Mouse (Mus musculus) myocyte (in vitro differentiated cells): ENCODE measurements around the gene 4930523C07Rik. TPM values are rescaled to one million over a fixed set of nuclear protein-coding genes. Genes with fewer than 3 reads are reported as not detected.

Experiments used
- H3K27me3 ChIP-seq: one replicate; pipeline ENCODE4 v1.6.1; 2011; ENCODE audit not compliant: control insufficient read depth, insufficient read depth, insufficient read length
- H3K36me3 ChIP-seq: one replicate; pipeline ENCODE4 v1.6.1; 2011; ENCODE audit not compliant: control insufficient read depth, insufficient read depth
- H3K4me2 ChIP-seq: one replicate; pipeline ENCODE4 v1.6.1; 2011; ENCODE audit warnings: low read depth, control low read depth
- H3K4me3 ChIP-seq: one replicate; pipeline ENCODE4 v1.5.1; 2011; ENCODE audit warnings: mild to moderate bottlenecking, control low read depth, moderate library complexity
- H3K79me2 ChIP-seq: one replicate; pipeline ENCODE4 v1.6.1; 2011; ENCODE audit not compliant: control insufficient read depth, insufficient read depth
- H3ac ChIP-seq: one replicate; pipeline ENCODE4 v1.6.1; 2011; ENCODE audit not compliant: control insufficient read depth, insufficient read length
- CEBPB ChIP-seq: IDR thresholded peaks from 2 replicates; pipeline ENCODE4 v1.6.1; 2011; ENCODE audit warnings: mild to moderate bottlenecking, moderate library complexity; ENCODE audit not compliant: poor library complexity, insufficient read depth, severe bottlenecking
- E2F4 ChIP-seq: IDR thresholded peaks from one replicate; pipeline ENCODE4 v1.6.1; 2011; ENCODE audit warnings: mild to moderate bottlenecking, control low read depth, moderate library complexity; ENCODE audit not compliant: insufficient read depth
- MAX ChIP-seq: IDR thresholded peaks from one replicate; pipeline ENCODE4 v1.6.1; 2011; ENCODE audit warnings: low read depth, mild to moderate bottlenecking, control low read depth
- MYOD1 ChIP-seq, 3 experiments: IDR thresholded peaks; one replicate each; pipeline ENCODE4 v1.6.1; 2011; ENCODE audit warnings: control low read depth in 2 of 3, low read depth in 2 of 3, mild to moderate bottlenecking in 2 of 3, moderate library complexity in 1 of 3; ENCODE audit not compliant: insufficient read length in 2 of 3, control insufficient read depth in 1 of 3
- MYOG ChIP-seq, 3 experiments: IDR thresholded peaks; one replicate each; pipeline ENCODE4 v1.6.1; 2011; ENCODE audit warnings: control low read depth in 2 of 3, low read depth in 2 of 3, mild to moderate bottlenecking in 2 of 3; ENCODE audit not compliant: insufficient read length in 2 of 3, control insufficient read depth in 1 of 3, insufficient read depth in 1 of 3
- POLR2A ChIP-seq: IDR thresholded peaks from one replicate; pipeline ENCODE4 v1.6.1; 2011; ENCODE audit warnings: low read depth, mild to moderate bottlenecking, control low read depth, moderate library complexity; ENCODE audit not compliant: insufficient read length
- POLR2AphosphoS2 ChIP-seq: IDR thresholded peaks from one replicate; pipeline ENCODE4 v1.6.1; 2011; ENCODE audit warnings: low read depth, control low read depth; ENCODE audit not compliant: insufficient read length
- REST ChIP-seq: IDR thresholded peaks from one replicate; pipeline ENCODE4 v1.6.1; 2011; ENCODE audit warnings: mild to moderate bottlenecking, control low read depth, moderate library complexity; ENCODE audit not compliant: insufficient read depth, insufficient read length
- SRF ChIP-seq: IDR thresholded peaks from one replicate; pipeline ENCODE4 v1.6.1; 2011; ENCODE audit warnings: low read depth; ENCODE audit not compliant: control insufficient read depth, insufficient read length
- TCF12 ChIP-seq: IDR thresholded peaks from one replicate; pipeline ENCODE4 v1.6.1; 2011; ENCODE audit warnings: mild to moderate bottlenecking, control low read depth; ENCODE audit not compliant: poor library complexity, insufficient read depth, severe bottlenecking
- TCF3 ChIP-seq: IDR thresholded peaks from one replicate; pipeline ENCODE4 v1.6.1; 2011; ENCODE audit warnings: low read depth, control low read depth; ENCODE audit not compliant: insufficient read length
- USF1 ChIP-seq: IDR thresholded peaks from one replicate; pipeline ENCODE4 v1.6.1; 2011; ENCODE audit warnings: low read depth, mild to moderate bottlenecking, control low read depth, moderate library complexity
- polyA plus RNA-seq: library from polyadenylated mRNA; unstranded; fragments of >200 nt; fragmentation: generic; extraction: Trizol; gene quantifications from one replicate; pipeline ENCODE4 v1.2.1, GENCODE M21; 2012; ENCODE audit warnings: missing spikeins

The 4930523C07Rik gene
- polyA plus RNA-seq, 1 experiment = 2.8 TPM

GRCm38 (mm10) chr1:160057657-160058056 is 13.5 kb downstream of the 4930523C07Rik start:
- Histone ChIP-seq H3K27me3 (no peaks in the 10 kb centered on the region), H3K79me2 (no peaks in the 10 kb centered on the region), H3K36me3 (no peaks in the 10 kb centered on the region), H3K4me3 (no peak overlapping the region), H3ac (no peak overlapping the region), H3K4me2 (no peak overlapping the region)
- TF ChIP-seq POLR2AphosphoS2 = no peak
- no peak for TF ChIP-seq MYOD1 (IDR thresholded peaks at IDR 0.05; ENCODE audit: control insufficient read depth in 1 of 3, insufficient read length in 2 of 3, low read depth in 2 of 3)
- TF ChIP-seq CEBPB = no peak
- no peak for TF ChIP-seq REST
- no peak for TF ChIP-seq TCF3
- TF ChIP-seq TCF12 = no peak
- TF ChIP-seq SRF = no peak
- no peak for TF ChIP-seq MAX
- TF ChIP-seq E2F4 = no peak
- TF ChIP-seq POLR2A = no peak
- no peak for TF ChIP-seq USF1
- no peak for TF ChIP-seq MYOG (IDR thresholded peaks at IDR 0.05; ENCODE audit: control insufficient read depth in 1 of 3, insufficient read depth in 1 of 3, insufficient read length in 2 of 3, low read depth in 2 of 3)

DNA sequence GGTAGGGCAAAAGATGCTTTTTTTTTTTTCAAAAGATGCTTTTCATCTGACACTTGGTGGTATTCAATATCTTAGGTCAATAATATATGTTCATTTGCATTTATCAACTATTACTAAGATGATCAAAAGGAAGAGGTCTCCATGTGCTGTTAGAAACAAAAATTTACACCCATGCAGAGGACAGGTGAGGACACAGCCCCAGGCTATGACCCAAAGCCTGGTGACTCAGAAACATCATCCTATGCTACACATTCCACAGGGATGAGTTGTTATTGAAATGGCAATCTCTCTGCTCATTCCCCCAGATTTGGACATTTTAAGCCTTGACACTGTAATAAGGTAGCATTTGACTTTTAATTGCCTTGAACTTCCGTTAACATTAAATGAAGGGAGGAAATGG is 15.7 kb downstream of the 4930523C07Rik start:
- no peak overlapping the region for H3K4me3 ChIP-seq
- H3K36me3 ChIP-seq = no peaks in the 10 kb centered on the region
- H3K79me2 ChIP-seq = no peaks in the 10 kb centered on the region
- no peak for TF ChIP-seq TCF3
- no peak for TF ChIP-seq E2F4
- no peak for TF ChIP-seq USF1
- TF ChIP-seq MYOD1 (IDR thresholded peaks at IDR 0.05; ENCODE audit: control insufficient read depth in 1 of 3, insufficient read length in 2 of 3, low read depth in 2 of 3) = no peak
- TF ChIP-seq TCF12 = no peak
- no peak for TF ChIP-seq POLR2A
- TF ChIP-seq POLR2AphosphoS2 = no peak
- TF ChIP-seq SRF = no peak
- TF ChIP-seq REST = no peak
- no peak for TF ChIP-seq CEBPB
- TF ChIP-seq MAX = no peak
- no peak for TF ChIP-seq MYOG (IDR thresholded peaks at IDR 0.05; ENCODE audit: control insufficient read depth in 1 of 3, insufficient read depth in 1 of 3, insufficient read length in 2 of 3, low read depth in 2 of 3)
- peak overlapping the region; percentile 51 for H3K4me2 ChIP-seq
- no peak overlapping the region for H3ac ChIP-seq
- no peaks in the 10 kb centered on the region for H3K27me3 ChIP-seq

DNA sequence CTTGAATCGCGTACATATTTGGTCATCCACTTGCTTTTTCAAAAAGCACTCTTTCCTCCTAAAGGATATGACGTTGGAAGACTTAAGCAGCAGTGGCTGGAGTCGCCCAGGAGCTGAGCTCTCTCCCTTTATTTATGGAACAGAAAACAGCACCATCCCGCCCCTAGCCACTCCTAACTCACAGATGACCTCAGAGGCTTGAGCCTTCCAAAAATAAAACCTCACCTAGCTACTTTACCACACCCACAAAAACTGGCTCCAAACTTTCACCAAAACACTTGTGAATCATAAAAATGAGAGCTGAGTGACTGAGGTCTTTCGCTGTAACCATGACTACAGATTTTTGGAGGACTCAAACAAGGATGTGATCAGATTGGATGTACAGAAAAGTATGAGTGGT is 16.4 kb downstream of the 4930523C07Rik start:
- Histone ChIP-seq H3K27me3 (no peaks in the 10 kb centered on the region), H3ac (no peak overlapping the region), H3K79me2 (no peaks in the 10 kb centered on the region), H3K4me3 (no peak overlapping the region), H3K36me3 (no peaks in the 10 kb centered on the region), H3K4me2 (peak overlapping the region; percentile 51)
- TF ChIP-seq TCF3 (no peak), POLR2A (no peak), USF1 (no peak), TCF12 (no peak)

- Histone ChIP-seq H3K36me3 (no peaks in the 10 kb centered on the region), H3ac (no peak overlapping the region), H3K4me3 (no peak overlapping the region), H3K27me3 (no peaks in the 10 kb centered on the region), H3K4me2 (no peak overlapping the region), H3K79me2 (no peaks in the 10 kb centered on the region)
- no peak for TF ChIP-seq TCF3
- TF ChIP-seq POLR2A = no peak
- TF ChIP-seq MYOG (IDR thresholded peaks at IDR 0.05; ENCODE audit: control insufficient read depth in 1 of 3, insufficient read depth in 1 of 3, insufficient read length in 2 of 3, low read depth in 2 of 3) = no peak
- TF ChIP-seq REST = no peak
- TF ChIP-seq CEBPB = no peak
- no peak for TF ChIP-seq POLR2AphosphoS2
- TF ChIP-seq MYOD1 (IDR thresholded peaks at IDR 0.05; ENCODE audit: control insufficient read depth in 1 of 3, insufficient read length in 2 of 3, low read depth in 2 of 3) = no peak
- no peak for TF ChIP-seq MAX
- no peak for TF ChIP-seq USF1
- no peak for TF ChIP-seq E2F4
- no peak for TF ChIP-seq SRF
These were observed 17.1 kb downstream of the 4930523C07Rik start for GRCm38 (mm10) chr1:160061321-160061720.

DNA sequence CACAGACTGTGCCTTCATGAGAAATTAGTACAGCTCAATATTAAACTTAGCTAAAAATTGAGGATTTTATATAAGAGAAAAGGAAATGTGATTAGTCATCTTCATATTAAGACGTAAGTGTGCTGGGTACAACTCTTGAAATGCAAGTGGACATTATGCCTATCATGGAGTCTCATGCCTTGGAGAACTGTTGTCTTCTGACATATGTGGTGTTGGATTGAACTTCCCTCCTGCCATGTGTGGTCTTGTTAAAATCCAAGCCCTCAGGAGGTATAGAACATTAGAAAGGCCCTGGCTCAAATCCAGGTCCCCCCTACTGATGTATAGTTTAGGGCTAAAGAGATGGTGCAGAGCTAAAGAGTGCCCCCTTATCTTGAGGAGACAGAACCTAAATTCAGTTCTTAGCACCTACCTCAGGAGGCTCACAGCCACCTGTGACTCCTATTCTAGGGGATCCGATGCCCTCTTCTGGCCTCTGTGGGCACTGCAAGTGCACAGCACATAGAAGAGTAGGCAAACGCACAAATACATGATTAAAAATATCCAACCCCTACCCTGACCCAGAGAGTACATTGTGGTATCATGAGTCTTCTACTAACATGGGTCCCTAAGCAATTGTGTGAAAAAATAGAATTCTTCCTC is 17.7 kb downstream of the 4930523C07Rik start:
- Histone ChIP-seq H3K36me3 (no peaks in the 10 kb centered on the region), H3ac (no peak overlapping the region), H3K4me2 (no peak overlapping the region), H3K4me3 (no peak overlapping the region), H3K79me2 (no peaks in the 10 kb centered on the region), H3K27me3 (no peaks in the 10 kb centered on the region)
- TF ChIP-seq E2F4 = no peak
- no peak for TF ChIP-seq MAX
